Mouse (Mus musculus): ENCODE data around the gene Phospho1. TPM values are rescaled to one million over a fixed set of nuclear protein-coding genes. Genes with fewer than 3 reads are reported as not detected.

The Phospho1 gene
- polyA plus RNA-seq, 1 experiment: 42.5 TPM

DNA sequence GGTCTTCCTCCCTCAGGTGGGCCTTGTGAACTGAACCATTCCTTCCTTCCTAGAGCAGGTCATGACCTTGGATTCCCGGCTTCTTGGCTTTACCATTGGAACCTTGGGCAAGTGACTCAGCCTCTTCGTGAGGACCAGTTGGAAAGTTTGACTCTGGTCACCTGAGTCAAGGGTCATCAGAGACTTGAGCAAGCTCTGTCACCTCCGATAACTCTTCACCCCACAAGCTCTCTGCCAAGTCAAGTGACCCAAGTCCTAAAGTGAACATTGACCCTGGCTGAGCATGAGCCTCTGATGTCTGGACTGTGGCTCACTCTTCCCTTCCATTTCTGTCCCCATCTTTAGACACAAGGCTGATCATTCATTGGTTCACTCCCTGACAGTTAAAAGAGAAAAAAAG lies 2.8 kb upstream of the Phospho1 start:
- Histone ChIP-seq H3K27me3 (ENCODE audit: control insufficient read depth, insufficient read depth, low read length) (peaks cover 14% of the 10 kb centered on the region), H3K27ac (ENCODE audit: insufficient read depth, low read length) (no peak overlapping the region), H3K4me1 (ENCODE audit: control insufficient read depth, insufficient read depth, insufficient read length) (peaks cover 8% of the 10 kb centered on the region), H3K4me3 (ENCODE audit: extremely low read depth, insufficient read depth, insufficient read length) (no peak overlapping the region), H3K36me3 (ENCODE audit: control insufficient read depth, insufficient read depth, low read length) (no peaks in the 10 kb centered on the region)
- 85% methylated on average over 3 of the region's 3 CpGs for WGBS
- no peak for DNase-seq (ENCODE audit: low read depth in 1 of 2, low spot score in 2 of 2)
- no peak for TF ChIP-seq CTCF (IDR thresholded peaks at IDR 0.05; ENCODE audit: extremely low read depth, insufficient read depth, insufficient read length, insufficient replicate concordance)
- no peak for TF ChIP-seq POLR2A (IDR thresholded peaks at IDR 0.05; ENCODE audit: low read depth, low read length)

DNA sequence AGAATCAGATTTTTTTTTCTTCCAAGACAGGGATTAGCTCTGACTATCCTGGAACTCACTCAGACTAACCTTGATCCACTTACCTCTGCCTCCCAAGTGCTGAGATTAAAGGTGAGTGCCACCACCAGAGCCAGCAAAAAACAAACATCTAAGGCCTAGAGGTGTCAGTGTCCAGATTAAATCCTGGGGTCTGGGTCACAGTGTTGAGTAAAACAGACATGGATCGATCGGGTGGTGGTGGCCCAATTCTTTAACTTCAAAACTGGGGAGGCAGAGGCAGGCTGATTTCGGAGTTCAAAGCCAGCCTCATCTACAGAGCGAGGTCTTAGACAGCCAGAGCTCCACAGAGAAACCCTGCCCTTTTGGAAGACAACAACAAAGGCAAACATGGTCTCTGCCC lies 1.9 kb upstream of the Phospho1 start:
- 95% methylated on average over 4 of the region's 4 CpGs for WGBS
- TF ChIP-seq POLR2A (IDR thresholded peaks at IDR 0.05; ENCODE audit: low read depth, low read length): no peak
- no peak for TF ChIP-seq CTCF (IDR thresholded peaks at IDR 0.05; ENCODE audit: extremely low read depth, insufficient read depth, insufficient read length, insufficient replicate concordance)
- DNase-seq (ENCODE audit: low read depth in 1 of 2, low spot score in 2 of 2): no peak
- Histone ChIP-seq H3K4me1 (ENCODE audit: control insufficient read depth, insufficient read depth, insufficient read length) (peaks cover 8% of the 10 kb centered on the region), H3K36me3 (ENCODE audit: control insufficient read depth, insufficient read depth, low read length) (no peaks in the 10 kb centered on the region), H3K4me3 (ENCODE audit: extremely low read depth, insufficient read depth, insufficient read length) (no peak overlapping the region), H3K27me3 (ENCODE audit: control insufficient read depth, insufficient read depth, low read length) (peaks cover 14% of the 10 kb centered on the region), H3K27ac (ENCODE audit: insufficient read depth, low read length) (no peak overlapping the region)

DNA sequence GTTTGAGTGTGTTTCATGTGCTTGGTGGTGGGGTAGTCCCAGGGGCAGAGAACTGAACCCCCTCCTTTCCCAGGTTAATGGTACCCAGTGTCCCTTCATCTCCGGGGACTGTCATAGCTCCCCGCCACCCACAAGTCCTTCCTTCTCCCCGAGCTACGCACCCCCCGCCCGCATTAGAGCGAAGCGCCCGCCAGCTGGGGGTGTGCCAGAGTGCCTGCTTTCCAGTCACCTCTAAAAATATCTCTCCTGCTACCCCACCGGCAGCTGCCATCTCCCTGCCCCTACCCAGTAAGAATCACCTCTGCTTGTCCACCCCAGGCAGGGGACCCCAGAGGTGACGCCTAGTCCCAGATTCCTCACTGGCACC lies 561 bp downstream of the Phospho1 start:
- H3K36me3 ChIP-seq (ENCODE audit: control insufficient read depth, insufficient read depth, low read length): no peaks in the 10 kb centered on the region
- peaks cover 14% of the 10 kb centered on the region for H3K27me3 ChIP-seq (ENCODE audit: control insufficient read depth, insufficient read depth, low read length)
- no peak overlapping the region; the same call in 1 of the 2 replicates for H3K27ac ChIP-seq (ENCODE audit: insufficient read depth, low read length)
- H3K4me3 ChIP-seq (ENCODE audit: extremely low read depth, insufficient read depth, insufficient read length): peak overlapping the region; percentile 78; the same call in 1 of the 2 replicates
- no peak for DNase-seq (ENCODE audit: low read depth in 1 of 2, low spot score in 2 of 2)
- WGBS: 4% methylated on average over 11 of the region's 11 CpGs
- TF ChIP-seq CTCF (IDR thresholded peaks at IDR 0.05; ENCODE audit: extremely low read depth, insufficient read depth, insufficient read length, insufficient replicate concordance) (no peak), POLR2A (IDR thresholded peaks at IDR 0.05; ENCODE audit: low read depth, low read length) (no peak)
- peaks cover 13% of the 10 kb centered on the region for H3K4me1 ChIP-seq (ENCODE audit: control insufficient read depth, insufficient read depth, insufficient read length)

DNA sequence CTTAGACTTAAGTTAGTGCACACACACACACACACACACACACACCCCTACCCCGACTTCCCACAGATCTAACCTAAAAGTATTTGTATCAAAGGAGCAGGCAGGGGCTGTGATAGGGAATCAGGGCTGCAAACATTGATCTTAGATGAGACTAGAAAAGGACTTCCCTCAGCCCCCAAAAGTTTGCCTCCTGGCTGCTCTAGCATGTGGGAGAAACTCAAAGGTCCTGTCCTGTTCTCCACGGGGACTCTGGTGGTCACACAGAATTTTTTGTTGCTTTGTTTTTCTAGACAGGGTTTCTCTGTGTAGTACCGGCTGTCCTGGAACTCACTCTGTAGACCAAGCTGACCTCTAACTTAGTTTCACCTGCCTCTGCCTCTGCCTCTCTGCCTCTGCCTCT lies 1.3 kb downstream of the Phospho1 start:
- Histone ChIP-seq H3K27me3 (ENCODE audit: control insufficient read depth, insufficient read depth, low read length) (peaks cover 14% of the 10 kb centered on the region), H3K4me1 (ENCODE audit: control insufficient read depth, insufficient read depth, insufficient read length) (peaks cover 20% of the 10 kb centered on the region), H3K36me3 (ENCODE audit: control insufficient read depth, insufficient read depth, low read length) (no peaks in the 10 kb centered on the region), H3K27ac (ENCODE audit: insufficient read depth, low read length) (no peak overlapping the region), H3K4me3 (ENCODE audit: extremely low read depth, insufficient read depth, insufficient read length) (no peak overlapping the region)
- DNase-seq (ENCODE audit: low read depth in 1 of 2, low spot score in 2 of 2): no peak
- 56% methylated on average over 3 of the region's 3 CpGs for WGBS
- TF ChIP-seq POLR2A (IDR thresholded peaks at IDR 0.05; ENCODE audit: low read depth, low read length): no peak
- TF ChIP-seq CTCF (IDR thresholded peaks at IDR 0.05; ENCODE audit: extremely low read depth, insufficient read depth, insufficient read length, insufficient replicate concordance): no peak

DNA sequence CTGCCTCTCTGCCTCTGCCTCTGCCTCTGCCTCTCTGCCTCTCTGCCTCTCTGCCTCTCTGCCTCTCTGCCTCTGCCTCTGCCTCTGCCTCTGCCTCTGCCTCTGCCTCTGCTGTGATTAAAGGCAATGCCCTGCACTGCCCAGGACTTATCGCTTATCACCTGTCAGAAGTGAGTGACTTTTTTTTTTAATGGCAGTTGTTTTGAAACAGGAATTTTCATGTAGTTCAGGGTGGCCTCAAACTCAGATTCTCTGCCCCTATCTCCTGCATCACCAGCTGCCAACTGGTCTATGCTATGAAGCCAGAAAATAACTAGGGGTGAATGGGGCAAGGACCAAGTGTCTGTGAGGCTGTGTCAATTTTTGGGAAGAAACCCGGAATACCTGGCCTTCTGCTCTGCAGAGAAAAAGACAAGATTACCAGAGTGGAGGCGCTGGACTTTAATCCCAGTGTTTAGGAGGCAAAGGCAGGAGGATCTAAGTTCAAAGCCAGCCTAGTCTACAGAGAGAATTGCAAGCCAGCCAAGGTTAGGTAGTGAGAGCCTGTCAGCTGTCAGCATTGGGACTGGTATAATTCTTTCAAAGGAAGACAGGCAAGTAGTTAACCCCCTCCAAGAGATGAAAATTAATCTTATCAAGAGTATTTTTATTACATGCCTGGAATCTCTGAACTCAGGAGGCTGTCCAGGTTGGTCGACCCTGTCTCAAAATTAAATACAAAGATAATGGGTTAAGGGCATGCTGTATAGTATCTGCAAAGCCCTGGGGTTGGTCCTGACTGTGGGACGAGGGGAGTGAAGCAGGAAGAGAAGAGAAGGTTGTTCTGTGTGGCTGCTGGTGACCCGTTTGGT lies 2.2 kb downstream of the Phospho1 start:
- H3K36me3 ChIP-seq (ENCODE audit: control insufficient read depth, insufficient read depth, low read length): no peaks in the 10 kb centered on the region
- peaks cover 28% of the 10 kb centered on the region for H3K4me1 ChIP-seq (ENCODE audit: control insufficient read depth, insufficient read depth, insufficient read length)
- TF ChIP-seq CTCF (IDR thresholded peaks at IDR 0.05; ENCODE audit: extremely low read depth, insufficient read depth, insufficient read length, insufficient replicate concordance): no peak
- no peak for TF ChIP-seq POLR2A (IDR thresholded peaks at IDR 0.05; ENCODE audit: low read depth, low read length)
- no peak overlapping the region for H3K27ac ChIP-seq (ENCODE audit: insufficient read depth, low read length)
- WGBS: 45% methylated on average over 6 of the region's 6 CpGs
- H3K27me3 ChIP-seq (ENCODE audit: control insufficient read depth, insufficient read depth, low read length): peaks cover 14% of the 10 kb centered on the region
- H3K4me3 ChIP-seq (ENCODE audit: extremely low read depth, insufficient read depth, insufficient read length): no peak overlapping the region
- DNase-seq (ENCODE audit: low read depth in 1 of 2, low spot score in 2 of 2): no peak

DNA sequence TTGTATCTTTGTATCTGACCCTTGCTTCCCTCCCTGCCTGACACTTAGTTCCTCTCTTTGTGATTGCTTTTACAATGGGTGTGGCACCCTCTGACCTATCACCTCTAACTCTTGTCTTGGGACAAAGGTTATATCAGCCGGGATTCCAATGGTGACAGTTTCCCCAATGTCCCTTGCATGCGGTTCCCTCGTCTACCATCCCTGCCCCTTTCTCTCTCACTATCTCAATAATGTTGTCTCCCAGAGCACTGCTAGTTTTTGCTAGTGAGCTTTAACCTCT lies 2.8 kb downstream of the Phospho1 start:
- Histone ChIP-seq H3K27ac (ENCODE audit: insufficient read depth, low read length) (no peak overlapping the region), H3K4me3 (ENCODE audit: extremely low read depth, insufficient read depth, insufficient read length) (no peak overlapping the region), H3K4me1 (ENCODE audit: control insufficient read depth, insufficient read depth, insufficient read length) (peaks cover 29% of the 10 kb centered on the region), H3K27me3 (ENCODE audit: control insufficient read depth, insufficient read depth, low read length) (peaks cover 14% of the 10 kb centered on the region), H3K36me3 (ENCODE audit: control insufficient read depth, insufficient read depth, low read length) (peaks cover under 1% of the 10 kb centered on the region)
- TF ChIP-seq CTCF (IDR thresholded peaks at IDR 0.05; ENCODE audit: extremely low read depth, insufficient read depth, insufficient read length, insufficient replicate concordance) (no peak), POLR2A (IDR thresholded peaks at IDR 0.05; ENCODE audit: low read depth, low read length) (no peak)
- WGBS: 13% methylated on average over 3 of the region's 3 CpGs
- DNase-seq (ENCODE audit: low read depth in 1 of 2, low spot score in 2 of 2): no peak

DNA sequence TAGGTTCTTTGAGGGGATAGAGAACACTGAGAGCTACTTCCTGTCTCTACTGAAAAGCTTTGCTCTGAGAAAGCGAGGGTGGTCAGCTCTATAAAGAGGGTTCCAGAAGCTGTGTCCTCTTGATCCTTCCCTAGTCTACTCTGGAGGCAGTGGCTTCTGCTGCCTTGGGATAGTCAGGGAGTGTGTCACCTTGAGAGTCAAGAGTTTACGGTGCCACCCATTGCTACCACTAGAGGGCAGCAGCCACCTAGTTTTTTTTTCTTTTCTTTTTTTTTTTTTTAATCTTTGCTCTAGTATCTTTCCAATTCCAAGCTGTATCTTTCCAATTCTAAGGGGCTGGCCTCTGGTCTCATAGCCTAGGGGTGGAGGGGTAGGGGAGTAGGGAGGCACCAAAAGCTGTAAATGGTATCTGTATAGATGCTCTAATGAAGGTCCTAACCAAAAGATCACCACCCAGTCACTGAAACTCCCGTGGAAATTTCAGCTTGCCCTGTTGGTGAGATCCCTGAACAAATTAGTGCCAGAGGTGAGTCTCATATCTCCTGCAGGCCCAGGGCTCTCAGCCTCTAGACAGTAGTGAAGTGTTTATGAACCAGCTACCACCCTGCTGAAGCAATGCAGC lies 3.3 kb downstream of the Phospho1 start:
- TF ChIP-seq CTCF (IDR thresholded peaks at IDR 0.05; ENCODE audit: extremely low read depth, insufficient read depth, insufficient read length, insufficient replicate concordance) (peak; percentile 43; the same call in 1 of the 2 replicates), POLR2A (IDR thresholded peaks at IDR 0.05; ENCODE audit: low read depth, low read length) (no peak)
- peak; percentile 43 to 46 for DNase-seq (ENCODE audit: low read depth in 1 of 2, low spot score in 2 of 2)
- peaks cover 14% of the 10 kb centered on the region for H3K27me3 ChIP-seq (ENCODE audit: control insufficient read depth, insufficient read depth, low read length)
- peaks cover 34% of the 10 kb centered on the region for H3K4me1 ChIP-seq (ENCODE audit: control insufficient read depth, insufficient read depth, insufficient read length)
- peaks cover 6% of the 10 kb centered on the region for H3K36me3 ChIP-seq (ENCODE audit: control insufficient read depth, insufficient read depth, low read length)
- H3K4me3 ChIP-seq (ENCODE audit: extremely low read depth, insufficient read depth, insufficient read length): no peak overlapping the region
- H3K27ac ChIP-seq (ENCODE audit: insufficient read depth, low read length): no peak overlapping the region
- 12% methylated on average over 3 of the region's 3 CpGs for WGBS

Data from spleen, adult 2 months (tissue).